21 mouse cellular contexts compared by ENCODE assay signal in the genomic region with DNA sequence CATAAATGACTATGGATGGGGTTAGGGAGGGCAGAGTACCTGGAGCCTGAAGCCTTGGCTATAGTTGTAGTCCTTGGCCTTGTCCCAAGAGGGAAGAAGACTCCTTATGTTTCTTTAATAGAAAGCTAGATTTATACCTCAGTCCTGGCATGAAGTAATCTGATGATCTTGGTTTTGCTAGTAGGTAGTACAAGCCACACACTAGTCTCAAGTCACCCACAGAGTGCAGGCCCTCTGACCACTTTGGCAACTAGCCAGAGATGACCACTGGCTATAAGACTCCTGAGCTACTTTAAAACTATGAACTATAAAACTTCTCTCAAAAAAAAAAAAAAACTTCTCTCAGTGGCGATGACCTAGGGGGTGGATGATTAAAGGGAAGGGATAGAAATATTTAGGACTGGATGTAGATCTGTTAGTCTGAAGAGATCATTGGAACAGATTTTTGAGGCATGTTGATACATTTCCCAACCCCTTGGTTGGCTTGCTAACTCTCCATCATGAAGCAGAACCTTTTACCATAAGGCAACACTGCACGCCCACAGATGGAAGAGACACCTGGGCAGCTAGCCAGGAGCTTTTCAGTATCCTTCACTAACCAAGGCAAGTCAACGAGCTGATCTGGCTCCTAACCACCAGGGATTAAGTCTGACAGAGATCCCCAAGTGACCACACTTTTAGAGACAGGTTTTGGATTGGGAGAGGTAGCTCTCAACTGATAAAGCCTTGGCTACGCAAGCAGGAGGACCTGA. TPM values are rescaled to one million over a fixed set of nuclear protein-coding genes. Genes with fewer than 3 reads are reported as not detected.
DNase-seq lines count a peak whose midpoint lies in the region.
"Had no signal": no experiment of that assay in that cellular context is flagged by ENCODE, and none has a peak within 500 bp of the region (broad histone marks: within the 10 kb centered on the region; RNA-seq: fewer than 3 reads in every experiment).

No protein-coding gene starts in this region.

- peak; percentile 23 for DNase-seq in heart, postnatal 4 days
- DNase-seq in heart, adult 18-20 months, result no peak
- peak; percentile 76 for DNase-seq in brain, adult 2 months (ENCODE audit: low read depth, low spot score)
- DNase-seq in cerebellum, adult 8-10 months, result peak; percentile 27
- DNase-seq in fat pad, adult 2 months (ENCODE audit: extremely low read depth, low read depth, low spot score), result peak; percentile 5
- no peak for DNase-seq in liver
- no peak for DNase-seq in urinary bladder, adult 18-20 months (ENCODE audit: low spot score in 2 of 2)
- no peak for DNase-seq in gastrocnemius, adult 18-20 months (ENCODE audit: low spot score)
- DNase-seq: adrenal gland, postnatal 36 days; B cell, adult 2 months; embryo, embryonic 11 days; gastrocnemius, adult 2 months; heart, postnatal 36 days; kidney, adult 2 months; kidney, postnatal 10 days; lung, embryonic 14.5 days; lung, postnatal 4 days; right cerebral cortex, adult 18-20 months; spleen, adult 18-20 months; thymus, postnatal 4 days had no signal

RNA-seq across cellular contexts. Expression of a gene that starts 18.2 kb away (rescaled TPM):
- 1 to 10 TPM; 1.4 to 1.5 TPM for total RNA-seq in heart, postnatal 4 days (2021)
- total RNA-seq in heart, adult 18-20 months (2021), result 1 to 10 TPM in 1 of 2 experiments, under 1 TPM in 1; 0.59 to 1.2 TPM
- total RNA-seq in gastrocnemius, adult 18-20 months (2021), result under 1 TPM; 0.17 to 0.30 TPM
- total RNA-seq: granulocyte monocyte progenitor cell, adult 5-6 weeks had no signal

RNA-seq across cellular contexts. Expression of a gene that starts 40.9 kb away (rescaled TPM):
- total RNA-seq in heart, postnatal 4 days (2021), result 1 to 10 TPM; 7.2 to 9.0 TPM
- under 1 TPM; 0.57 to 0.90 TPM for total RNA-seq in heart, adult 18-20 months (2021)
- total RNA-seq in gastrocnemius, adult 18-20 months (2021), result under 1 TPM; 0.07 to 0.27 TPM

Comparison
In these comparisons a context has a peak if more than half of its experiments do, and no peak if none do; other contexts are left out.
1. DNase-seq: peak in heart, postnatal 4 days (single experiment), brain, adult 2 months (single experiment), cerebellum, adult 8-10 months (single experiment) and fat pad, adult 2 months (single experiment); none in heart, adult 18-20 months (0 of 2), liver (single experiment), urinary bladder, adult 18-20 months (0 of 2) and gastrocnemius, adult 18-20 months (single experiment).
2. RNA of a gene that starts 40.9 kb away (total RNA-seq): 7.2 to 9.0 TPM in heart, postnatal 4 days; 0.57 to 0.90 TPM in heart, adult 18-20 months and 0.07 to 0.27 TPM in gastrocnemius, adult 18-20 months; every median in the first group is over 4 times any median in the second.